In genomic region chr4:137350627-137351026, GRCm38 (mm10) we compare ENCODE assay signal across 51 mouse cellular contexts. TPM values are rescaled to one million over a fixed set of nuclear protein-coding genes. Genes with fewer than 3 reads are reported as not detected.
"Had no signal": no experiment of that assay in that cellular context is flagged by ENCODE, and none has a peak within 500 bp of the region (broad histone marks: within the 10 kb centered on the region; RNA-seq: fewer than 3 reads in every experiment).

No protein-coding gene starts in this region.

- ATAC-seq: hindbrain, embryonic 16.5 days; hindbrain, postnatal 0 days; inflammation-experienced regulatory T-cells, adult 6 months; intestine, embryonic 15.5 days; intestine, postnatal 0 days had no signal

- H3K9ac ChIP-seq: heart, embryonic 12.5 days; heart, embryonic 13.5 days; heart, embryonic 15.5 days; hindbrain, embryonic 12.5 days; hindbrain, embryonic 13.5 days; hindbrain, embryonic 14.5 days; hindbrain, embryonic 15.5 days; intestine, embryonic 15.5 days; kidney, embryonic 15.5 days had no signal

- H3K4me2 ChIP-seq: heart, embryonic 11.5 days; heart, embryonic 12.5 days; heart, embryonic 13.5 days; heart, embryonic 15.5 days; hindbrain, embryonic 12.5 days; hindbrain, embryonic 13.5 days; hindbrain, embryonic 14.5 days; hindbrain, embryonic 15.5 days; intestine, embryonic 15.5 days; kidney, embryonic 15.5 days had no signal

- DNase-seq: heart, postnatal 10 days; heart, postnatal 14 days; heart, postnatal 4 days; kidney, adult 11 months; kidney, adult 18-20 months; kidney, adult 2 months; kidney, adult 8-10 months; kidney, adult 9 months; kidney, postnatal 10 days; kidney, postnatal 14 days; kidney, postnatal 25 days; kidney, postnatal 36 days; kidney, postnatal 4 days; layer of hippocampus, adult 9-11 months; layer of hippocampus, postnatal 36 days had no signal

- H3K9me3 ChIP-seq: heart, embryonic 10.5 days; heart, embryonic 12.5 days; heart, embryonic 13.5 days; heart, embryonic 15.5 days; hindbrain, embryonic 10.5 days; hindbrain, embryonic 12.5 days; hindbrain, embryonic 13.5 days; hindbrain, embryonic 15.5 days; intestine, embryonic 15.5 days; kidney, embryonic 15.5 days had no signal

- H3K4me3 ChIP-seq: heart, embryonic 10.5 days; heart, embryonic 12.5 days; heart, embryonic 13.5 days; heart, embryonic 15.5 days; hindbrain, embryonic 10.5 days; hindbrain, embryonic 12.5 days; hindbrain, embryonic 13.5 days; hindbrain, embryonic 15.5 days; intestine, embryonic 15.5 days; kidney, embryonic 15.5 days; layer of hippocampus, adult 2 months; left cerebral cortex, adult 2 months had no signal

- H3K36me3 ChIP-seq: hindbrain, embryonic 13.5 days; hindbrain, embryonic 15.5 days; intestine, embryonic 15.5 days had no signal

- H3K27me3 ChIP-seq: heart, embryonic 12.5 days; heart, embryonic 13.5 days; heart, embryonic 15.5 days; hindbrain, embryonic 12.5 days; hindbrain, embryonic 13.5 days; hindbrain, embryonic 15.5 days; intestine, embryonic 15.5 days; kidney, embryonic 15.5 days had no signal

- H3K27ac ChIP-seq: heart, embryonic 10.5 days; heart, embryonic 13.5 days; heart, embryonic 15.5 days; hindbrain, embryonic 10.5 days; hindbrain, embryonic 12.5 days; hindbrain, embryonic 13.5 days; hindbrain, embryonic 14.5 days; hindbrain, embryonic 15.5 days; hindbrain, postnatal 0 days; intestine, embryonic 15.5 days; kidney, embryonic 15.5 days; kidney, postnatal 0 days; layer of hippocampus, adult 2 months; left cerebral cortex, adult 2 months had no signal

RNA-seq across cellular contexts. Expression of gene Cela3a, which starts 59.0 kb away (rescaled TPM):
- total RNA-seq: heart, postnatal 10 days; heart, postnatal 14 days; heart, postnatal 25 days; heart, postnatal 4 days; hematopoietic stem cell, adult 5-6 weeks; hindbrain, postnatal 0 days; layer of hippocampus, adult 18-20 months; layer of hippocampus, adult 2 months; layer of hippocampus, adult 8-10 months; layer of hippocampus, postnatal 10 days; layer of hippocampus, postnatal 14 days; layer of hippocampus, postnatal 25 days; layer of hippocampus, postnatal 36 days; left cerebral cortex, adult 18-20 months; left cerebral cortex, adult 2 months; left cerebral cortex, adult 8-10 months had no signal
- polyA plus RNA-seq: heart, embryonic 10.5 days; heart, embryonic 11.5 days; heart, embryonic 12.5 days; heart, embryonic 13.5 days; heart, embryonic 14.5 days; heart, embryonic 15.5 days; heart, embryonic 16.5 days; heart, postnatal 0 days; hindbrain, embryonic 10.5 days; hindbrain, embryonic 11.5 days; hindbrain, embryonic 12.5 days; hindbrain, embryonic 13.5 days; hindbrain, embryonic 14.5 days; hindbrain, embryonic 15.5 days; hindbrain, embryonic 16.5 days; hindbrain, postnatal 0 days; inflammation-experienced regulatory T-cells, adult 6 months; intestine, embryonic 14.5 days; intestine, embryonic 15.5 days; intestine, postnatal 0 days; kidney, adult 2 months; kidney, embryonic 14.5 days; kidney, embryonic 15.5 days; kidney, embryonic 16.5 days; kidney, postnatal 0 days; large intestine, adult 2 months had no signal
